Mouse (Mus musculus): ENCODE results near the gene Fam89b.
A peak's percentile ranks its signal among the peaks of the same experiment; 100 is the strongest.
"Not testable (repeated sequence)": the region's sequence is repeated elsewhere in the genome, so short reads cannot be mapped to it uniquely, and the experiment has no call there.

The Fam89b gene

DNA sequence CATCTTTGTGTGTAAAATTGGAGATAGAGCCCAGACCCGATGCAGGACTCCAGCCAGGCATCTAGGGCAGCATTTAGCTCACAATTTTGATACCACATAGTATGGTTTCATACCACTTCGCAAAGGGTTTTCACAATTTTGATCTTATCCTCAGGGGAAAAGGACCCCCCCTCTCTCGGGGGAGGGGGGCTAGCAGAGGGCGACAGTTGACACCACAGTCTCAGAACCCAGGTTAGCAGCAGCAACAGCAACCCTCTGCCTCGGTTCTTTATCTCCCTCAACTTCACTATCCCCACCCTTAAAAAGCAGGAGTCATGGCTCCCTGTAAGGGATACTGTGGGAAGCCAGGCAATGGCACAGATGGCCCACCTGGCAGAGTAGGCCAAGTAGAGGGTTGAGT lies 16.2 kb downstream of the Fam89b start:
- DNase-seq (ENCODE audit: low read depth, low spot score): no peak

DNA sequence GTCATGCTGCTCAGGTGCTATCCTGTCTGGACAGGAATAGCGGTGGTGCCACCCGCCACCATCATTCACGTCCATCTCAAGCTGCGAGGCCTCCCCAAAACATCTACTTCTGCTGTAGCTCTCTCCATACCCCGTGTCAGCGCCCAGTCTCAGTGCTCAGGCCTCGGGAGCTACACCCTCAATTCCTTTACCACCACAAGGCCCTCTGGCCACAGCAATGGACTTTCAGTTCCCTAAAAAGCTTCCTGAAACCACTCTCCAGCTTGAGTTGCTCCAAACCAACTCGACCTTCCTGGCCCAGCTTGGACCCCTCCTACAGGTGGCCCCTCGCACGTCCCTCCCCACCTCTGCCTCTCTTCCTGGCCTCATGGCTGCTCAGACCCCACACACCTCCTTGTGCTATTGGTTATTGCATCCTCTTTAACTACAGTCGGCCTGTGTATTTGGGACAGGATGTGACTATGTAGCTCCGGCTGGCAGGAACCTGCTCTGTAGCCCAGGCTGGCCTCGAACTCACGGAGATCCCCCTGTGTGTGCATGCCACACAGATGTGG lies 17.5 kb downstream of the Fam89b start:
- no peak for DNase-seq (ENCODE audit: low read depth, low spot score)

DNA sequence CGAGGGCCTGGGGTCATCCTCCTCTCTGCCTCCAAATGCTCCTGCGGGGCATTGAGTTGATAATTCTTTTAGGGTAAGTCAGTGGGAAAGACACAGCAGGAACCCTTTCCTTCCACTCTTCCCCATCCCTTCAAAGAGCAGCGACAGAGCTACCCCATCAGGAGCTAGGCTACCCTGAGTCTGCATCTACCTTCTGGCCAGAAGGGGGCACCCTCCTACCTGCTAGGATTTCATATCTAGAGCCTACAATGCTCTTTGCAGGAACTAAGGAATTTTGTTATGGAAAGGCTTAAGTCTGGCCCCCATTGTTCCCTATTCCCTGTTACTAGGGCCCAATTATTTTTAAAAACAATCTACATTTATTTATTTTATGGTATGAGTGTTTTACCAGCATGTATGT lies 18.2 kb downstream of the Fam89b start:
- no peak for DNase-seq (ENCODE audit: low read depth, low spot score)

DNA sequence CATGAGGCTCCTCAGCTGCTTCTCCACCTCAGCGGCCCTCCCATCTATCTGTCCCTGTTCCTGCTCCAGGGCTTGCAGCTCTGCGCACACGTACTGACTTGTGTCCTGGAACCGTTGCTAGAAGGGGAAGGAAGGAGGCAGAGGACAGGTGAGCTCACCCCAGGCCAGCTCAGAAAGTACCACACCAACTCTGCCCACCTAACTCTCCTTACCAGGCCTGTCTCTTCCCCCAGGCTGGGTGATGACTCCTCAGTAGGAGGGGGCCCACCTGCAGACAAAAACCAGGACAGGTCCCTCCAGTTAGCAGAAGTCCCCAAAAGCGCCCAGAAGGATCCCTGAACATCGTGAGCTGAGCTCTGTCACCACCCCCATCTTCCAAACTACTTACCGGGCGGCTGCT lies 18.9 kb downstream of the Fam89b start:
- DNase-seq (ENCODE audit: low read depth, low spot score): no peak

DNA sequence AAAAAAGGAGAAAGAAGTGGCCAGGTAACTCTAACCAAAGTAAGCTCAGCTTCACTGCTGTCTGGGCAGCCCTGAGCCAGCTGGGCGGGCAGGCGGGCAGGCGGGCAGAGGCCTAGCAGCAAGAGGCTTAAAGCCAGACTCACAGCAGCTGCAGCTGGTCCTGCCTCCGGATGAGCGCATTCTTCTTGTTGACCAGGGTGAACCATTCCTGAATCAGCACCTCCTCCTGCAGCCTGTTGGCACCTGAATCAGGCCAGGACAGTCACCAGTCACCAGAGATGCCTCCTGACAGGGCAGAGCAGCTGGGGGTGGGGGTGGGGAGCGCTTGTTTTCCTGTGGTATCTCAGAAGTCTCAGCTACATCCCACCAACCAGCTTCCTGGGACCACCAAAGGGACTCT lies 19.4 kb downstream of the Fam89b start:
- no peak for DNase-seq (ENCODE audit: low read depth, low spot score)

DNA sequence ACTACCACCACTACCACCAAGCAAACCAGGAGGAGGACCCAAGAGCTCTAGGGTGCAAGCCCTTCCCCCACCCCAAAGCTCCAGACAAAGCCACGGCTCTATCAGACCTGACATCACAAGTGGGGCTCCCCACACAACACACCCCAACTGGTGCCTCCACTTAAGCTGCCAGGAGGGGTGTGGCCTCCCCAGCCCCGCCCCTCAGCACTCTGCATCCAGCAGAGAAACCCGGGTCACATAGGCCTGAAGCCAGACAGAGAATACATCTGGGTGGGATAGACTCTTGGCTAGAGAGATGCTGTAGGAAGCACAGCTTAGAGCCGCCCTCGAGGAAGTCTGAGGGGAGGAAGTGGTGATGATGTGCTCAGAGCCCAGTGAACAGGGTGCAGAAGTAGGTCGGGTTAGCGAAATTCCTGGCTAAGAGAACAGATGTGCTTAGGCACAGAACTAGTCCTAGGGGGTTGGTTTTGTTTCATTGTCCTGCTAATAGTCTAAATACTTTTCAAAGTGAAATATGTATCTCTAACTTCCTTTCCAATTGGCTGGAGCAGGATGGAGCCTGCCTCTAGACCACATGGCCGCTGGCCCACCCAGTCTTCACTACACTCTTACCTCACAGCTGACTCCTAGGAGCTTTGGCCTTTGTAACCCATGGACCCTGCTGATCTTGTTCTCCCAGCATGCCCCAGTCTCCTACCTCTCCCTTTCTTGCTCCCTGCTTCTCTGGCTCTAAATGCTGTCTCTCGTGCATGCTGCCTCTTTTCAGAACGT lies 24.5 kb downstream of the Fam89b start:
- no peak for DNase-seq (ENCODE audit: low read depth, low spot score)

DNA sequence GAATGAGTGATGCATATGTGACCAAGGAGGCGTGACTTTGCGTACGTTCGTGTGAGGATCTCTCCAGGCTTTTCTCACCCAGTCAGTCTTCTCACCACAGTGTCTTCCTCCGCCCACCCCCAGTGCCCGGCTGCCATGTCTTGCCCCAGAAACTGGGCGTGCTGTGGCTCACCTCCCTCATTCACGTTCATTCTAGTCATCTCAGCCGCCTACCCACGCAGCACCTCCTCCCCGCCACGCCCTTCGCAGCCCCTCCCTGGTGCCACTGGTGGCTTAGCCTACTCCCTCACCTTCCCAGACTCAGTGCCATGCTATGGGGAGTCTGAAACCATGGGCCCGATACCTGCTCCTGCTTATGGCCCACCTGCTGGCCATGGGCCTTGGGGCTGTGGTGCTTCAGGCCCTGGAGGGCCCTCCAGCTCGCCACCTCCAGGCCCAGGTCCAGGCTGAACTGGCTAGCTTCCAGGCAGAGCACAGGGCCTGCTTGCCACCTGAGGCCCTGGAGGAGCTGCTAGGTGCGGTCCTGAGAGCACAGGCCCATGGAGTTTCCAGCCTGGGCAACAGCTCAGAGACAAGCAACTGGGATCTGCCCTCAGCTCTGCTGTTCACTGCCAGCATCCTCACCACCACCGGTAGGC lies 25.2 kb downstream of the Fam89b start, which contains the start of gene Kcnk7:
Gene Kcnk7, plus strand, starts transcription at position 205 of the 638 bp plus-strand sequence.
- no peak for DNase-seq (ENCODE audit: low read depth, low spot score)

DNA sequence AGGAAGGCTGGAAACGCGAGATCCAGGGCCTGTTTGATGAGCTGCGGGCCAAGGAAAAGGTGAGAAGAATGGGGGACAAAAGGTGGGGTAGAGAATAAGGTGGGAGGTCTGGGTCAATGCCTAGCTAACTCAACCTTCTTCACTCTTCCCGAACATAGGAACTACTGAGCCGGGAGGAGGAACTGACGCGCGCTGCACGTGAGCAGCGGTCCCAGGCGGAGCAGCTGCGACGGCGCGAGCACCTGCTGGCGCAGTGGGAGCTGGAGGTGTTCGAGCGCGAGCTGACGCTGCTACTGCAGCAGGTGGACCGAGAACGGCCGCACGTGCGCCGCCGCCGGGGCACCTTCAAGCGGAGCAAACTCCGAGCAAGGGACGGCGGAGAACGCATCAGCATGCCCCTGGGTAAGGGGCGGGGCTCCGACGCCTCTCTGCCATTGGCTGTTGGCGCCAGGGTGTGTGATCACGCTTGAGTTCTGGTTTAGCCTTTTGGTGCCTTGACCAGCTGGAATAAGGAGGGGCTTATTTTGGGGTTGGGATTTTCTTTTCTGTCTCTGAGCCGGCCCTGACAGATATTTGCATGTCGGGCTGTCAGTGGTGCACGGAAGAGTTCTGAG lies 33.5 kb downstream of the Fam89b start:
- peak; percentile 59 for DNase-seq (ENCODE audit: low read depth, low spot score)

DNA sequence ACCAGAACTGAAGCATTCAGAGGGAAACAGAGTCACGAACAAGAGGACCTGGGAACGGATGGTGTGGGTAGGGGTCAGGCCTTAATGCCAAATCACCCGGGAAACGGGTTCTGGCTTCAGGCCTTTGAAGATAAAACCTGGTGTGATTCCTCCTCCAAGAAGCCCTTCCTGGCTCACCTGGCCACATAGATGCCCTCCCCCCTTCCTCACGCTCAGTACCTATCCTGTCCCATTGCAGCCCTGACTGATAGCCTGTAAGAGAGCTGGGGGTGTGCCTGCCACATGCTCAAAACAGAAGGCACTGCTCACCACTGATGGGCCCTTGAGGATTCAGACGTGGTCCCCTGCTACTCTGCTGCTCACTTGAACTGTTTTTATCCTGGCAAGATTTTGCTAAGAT lies 35.7 kb downstream of the Fam89b start:
- no peak for DNase-seq (ENCODE audit: low read depth, low spot score)

DNA sequence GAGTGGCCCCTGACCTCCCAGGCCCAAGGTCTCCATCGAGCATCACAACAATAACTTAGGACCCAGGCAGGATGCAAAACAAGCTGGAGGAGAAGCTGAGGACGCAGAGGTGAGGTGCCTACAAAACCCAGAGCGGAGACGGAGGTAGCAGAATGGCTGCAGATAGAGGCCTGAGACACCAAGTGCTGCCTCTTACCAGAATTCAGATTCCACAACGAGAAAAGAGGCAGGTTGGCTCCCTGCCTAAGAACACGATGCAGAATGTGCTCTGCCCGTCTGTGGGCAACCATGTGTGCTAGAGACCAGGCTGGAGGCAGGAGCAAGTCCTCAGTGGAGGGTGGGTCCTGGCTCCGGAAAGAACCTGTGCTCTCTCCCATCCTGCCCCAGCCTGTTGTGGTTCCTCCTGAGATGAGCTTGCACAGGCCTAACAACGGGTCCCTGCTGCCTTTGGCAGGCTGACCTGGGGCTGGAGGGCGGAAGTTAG lies 36.5 kb downstream of the Fam89b start:
- DNase-seq (ENCODE audit: low read depth, low spot score): no peak

DNA sequence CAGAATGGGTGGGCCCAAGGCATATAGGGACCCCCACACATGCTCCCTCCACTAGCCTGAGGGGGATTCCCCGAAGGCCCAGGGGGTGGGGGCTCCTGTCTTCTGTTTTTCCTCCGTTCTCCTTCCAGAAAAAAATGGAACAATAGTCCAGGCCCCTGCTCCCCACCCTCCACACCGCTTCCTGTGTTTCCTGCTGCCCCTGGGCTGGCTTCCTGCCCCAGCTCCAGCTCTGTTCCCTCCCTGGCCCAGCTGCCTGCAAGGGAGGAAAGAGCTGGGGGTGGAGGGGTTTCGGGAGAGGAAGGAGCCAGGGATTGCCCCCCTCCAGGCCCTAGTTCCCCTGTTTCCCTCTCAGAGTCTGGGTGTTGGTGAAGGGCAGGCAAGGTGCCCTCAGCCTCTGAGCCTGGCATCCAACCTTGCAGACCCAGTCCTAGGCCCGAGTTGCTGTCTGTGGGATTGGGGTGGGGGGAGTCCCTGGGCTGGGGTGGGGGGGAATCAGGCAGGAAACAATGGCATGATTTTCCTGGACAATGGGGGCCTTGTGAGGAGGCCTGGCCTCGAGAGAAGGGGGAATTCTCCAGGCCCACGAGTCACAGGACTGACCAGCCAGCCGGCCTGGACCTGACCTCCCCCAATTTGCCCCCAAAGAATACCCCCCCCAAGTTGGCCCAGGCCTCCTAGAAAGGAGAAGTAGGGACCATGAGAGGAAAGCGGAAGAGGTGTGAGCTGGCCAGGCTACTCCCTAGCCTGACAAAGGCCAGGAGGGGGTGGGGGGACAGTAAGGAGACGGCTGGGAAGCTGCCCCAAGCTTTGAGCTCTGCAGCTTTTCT lies 37.2 kb downstream of the Fam89b start:
- no peak for DNase-seq (ENCODE audit: low read depth, low spot score)

DNA sequence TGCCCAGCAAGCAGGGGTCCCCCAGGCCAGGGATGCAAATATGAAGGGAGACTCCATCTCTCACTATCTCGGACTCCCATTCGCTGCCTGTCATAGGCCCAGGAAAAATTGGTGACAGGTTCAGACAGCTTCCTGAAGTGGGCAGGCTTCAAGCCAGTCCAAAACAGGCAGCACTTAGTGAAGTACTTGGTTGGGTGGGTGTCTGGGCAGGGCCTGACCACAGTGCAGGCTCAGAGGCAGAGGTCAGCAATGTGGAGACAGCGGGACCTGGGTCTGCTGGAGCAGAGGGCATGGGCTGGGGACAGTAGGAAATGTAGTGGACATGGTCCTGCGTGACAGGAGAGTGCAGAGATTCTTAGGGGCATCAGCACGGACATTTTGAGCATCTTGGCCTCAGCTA lies 37.9 kb downstream of the Fam89b start:
- no peak for DNase-seq (ENCODE audit: low read depth, low spot score)

DNA sequence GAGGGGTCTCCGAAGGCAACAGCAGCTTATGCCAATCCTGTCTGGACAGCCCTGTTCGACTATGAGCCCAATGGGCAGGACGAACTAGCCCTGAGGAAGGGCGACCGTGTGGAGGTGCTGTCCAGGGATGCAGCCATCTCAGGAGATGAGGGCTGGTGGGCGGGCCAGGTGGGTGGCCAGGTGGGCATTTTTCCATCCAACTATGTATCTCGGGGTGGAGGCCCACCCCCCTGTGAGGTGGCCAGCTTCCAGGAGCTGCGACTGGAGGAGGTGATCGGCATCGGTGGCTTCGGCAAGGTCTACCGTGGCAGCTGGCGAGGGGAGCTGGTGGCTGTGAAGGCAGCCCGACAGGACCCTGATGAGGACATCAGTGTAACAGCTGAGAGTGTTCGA lies 39.1 kb downstream of the Fam89b start:
- no peak for DNase-seq (ENCODE audit: low read depth, low spot score)

DNA sequence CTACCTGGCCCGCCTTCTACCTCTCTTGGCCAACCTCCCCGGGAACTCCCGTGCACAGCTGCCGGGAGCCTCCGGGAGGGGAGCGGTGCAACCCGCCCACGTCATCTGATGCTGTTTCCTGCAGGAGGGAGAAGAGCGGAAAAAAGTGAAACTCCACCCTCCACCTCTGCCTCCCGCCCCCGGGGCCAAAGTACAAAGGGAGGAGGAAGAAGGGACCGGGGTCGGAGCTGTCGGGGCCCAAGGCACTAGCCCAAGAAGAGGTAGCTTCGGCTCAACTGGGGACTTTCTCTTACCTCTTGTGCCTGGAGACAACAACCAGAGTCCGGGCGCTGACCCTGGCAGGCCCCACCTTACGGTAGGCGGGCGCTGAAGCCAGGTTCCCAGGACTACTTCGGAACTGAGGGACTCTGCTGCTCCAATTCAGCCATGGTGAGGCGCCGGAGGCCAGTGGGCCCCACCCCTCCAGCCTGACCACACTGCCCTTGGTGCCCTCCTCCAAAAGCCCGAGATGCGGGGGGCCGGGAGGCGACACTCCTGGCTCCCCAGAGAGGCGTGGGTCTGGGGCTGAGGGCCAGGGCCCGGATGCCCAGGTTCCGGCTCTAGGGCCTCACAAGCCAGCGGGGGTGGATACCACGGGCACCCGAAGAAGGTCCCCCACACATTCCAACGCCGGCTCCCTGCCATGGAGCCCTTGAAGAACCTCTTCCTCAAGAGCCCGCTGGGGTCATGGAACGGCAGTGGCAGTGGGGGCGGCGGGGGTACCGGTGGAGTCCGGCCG lies 39.7 kb downstream of the Fam89b start:
- DNase-seq (ENCODE audit: low read depth, low spot score): no peak

DNA sequence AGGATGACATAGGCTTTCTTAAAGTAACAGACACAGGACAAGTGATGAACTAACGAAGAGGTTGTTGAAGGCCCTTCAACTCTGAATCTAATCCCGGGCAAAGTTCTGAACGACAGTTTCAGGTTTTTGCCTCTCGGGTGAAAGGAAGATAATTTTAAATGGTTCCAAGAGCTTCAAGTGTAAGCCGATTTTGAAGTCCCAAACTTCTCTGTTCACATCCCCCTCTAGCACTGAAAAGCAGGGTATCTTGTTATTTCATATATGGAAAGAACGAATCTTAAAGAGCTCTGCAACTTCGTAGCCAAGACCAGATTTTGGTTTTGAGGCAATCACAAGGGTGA lies 40.4 kb downstream of the Fam89b start:
- DNase-seq (ENCODE audit: low read depth, low spot score): no peak

DNA sequence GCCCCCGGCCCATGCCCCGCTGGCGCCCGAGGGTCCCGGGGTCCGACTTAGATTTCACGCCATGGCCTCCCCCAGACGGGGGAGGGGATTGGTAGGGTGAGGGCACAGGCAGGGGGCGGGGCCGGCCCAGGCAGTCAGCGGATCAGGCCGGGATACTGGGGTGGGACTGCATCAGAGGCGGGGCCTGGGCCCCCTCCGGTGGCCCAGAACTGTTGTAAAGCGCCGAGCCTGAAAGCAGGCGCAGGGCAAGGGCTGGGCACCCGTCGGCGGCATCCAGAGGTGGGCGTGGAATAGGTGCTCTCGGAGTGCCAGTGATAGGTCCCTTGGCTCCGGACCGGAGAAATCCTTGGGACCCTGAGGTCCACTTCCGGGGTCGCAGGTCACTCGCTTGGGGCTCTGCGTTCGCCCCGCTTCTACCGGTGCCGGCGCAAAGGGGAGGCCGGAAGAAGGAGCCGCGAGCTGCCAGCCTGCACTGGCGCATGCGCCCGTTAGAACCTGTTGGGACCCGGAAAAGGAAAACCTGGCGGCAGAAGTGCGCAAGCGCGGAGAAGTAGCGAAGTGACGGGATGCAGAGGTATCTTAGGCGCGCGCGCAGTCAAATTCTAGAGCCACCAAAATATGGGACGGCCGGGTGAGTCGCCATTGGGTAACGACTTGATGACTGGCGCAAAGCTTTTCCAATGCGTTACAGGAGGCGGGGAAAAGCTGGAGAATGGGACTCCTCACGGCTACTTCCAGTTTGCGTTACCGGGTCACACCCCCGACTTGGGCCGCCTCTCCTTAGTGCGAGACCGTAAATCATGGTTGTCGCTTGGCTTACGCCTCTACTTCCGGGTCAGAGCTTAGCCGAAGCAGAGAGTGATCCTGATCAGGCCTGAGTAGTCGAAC lies 41.0 kb downstream of the Fam89b start, which contains the start of the genes Map3k11 and Pcnx3:
Gene Map3k11, plus strand, starts transcription at position 543 of the 888 bp plus-strand sequence.
Gene Pcnx3, minus strand, starts transcription at position 709 of the 888 bp plus-strand sequence.
- DNase-seq (ENCODE audit: low read depth, low spot score): peak; percentile 93

DNA sequence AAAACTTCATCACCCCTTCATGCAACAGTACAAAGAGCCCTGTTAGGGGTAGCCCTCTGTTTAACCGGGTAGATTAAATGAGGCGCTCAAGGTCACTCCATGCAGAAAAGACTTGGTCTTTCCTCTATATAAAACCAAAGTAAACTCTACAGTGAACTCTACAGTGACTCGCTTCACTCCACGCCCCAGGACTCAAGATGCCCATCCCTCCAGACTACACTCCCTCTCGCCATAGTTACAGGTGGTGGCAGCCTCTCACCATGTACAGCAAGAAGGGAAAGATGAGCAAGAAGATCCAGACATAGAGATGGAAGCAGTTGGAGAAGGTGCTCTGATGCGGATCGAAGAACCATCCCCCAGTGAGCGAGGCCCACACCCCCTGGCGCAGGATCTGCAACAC lies 41.7 kb downstream of the Fam89b start:
- DNase-seq (ENCODE audit: low read depth, low spot score): no peak

DNA sequence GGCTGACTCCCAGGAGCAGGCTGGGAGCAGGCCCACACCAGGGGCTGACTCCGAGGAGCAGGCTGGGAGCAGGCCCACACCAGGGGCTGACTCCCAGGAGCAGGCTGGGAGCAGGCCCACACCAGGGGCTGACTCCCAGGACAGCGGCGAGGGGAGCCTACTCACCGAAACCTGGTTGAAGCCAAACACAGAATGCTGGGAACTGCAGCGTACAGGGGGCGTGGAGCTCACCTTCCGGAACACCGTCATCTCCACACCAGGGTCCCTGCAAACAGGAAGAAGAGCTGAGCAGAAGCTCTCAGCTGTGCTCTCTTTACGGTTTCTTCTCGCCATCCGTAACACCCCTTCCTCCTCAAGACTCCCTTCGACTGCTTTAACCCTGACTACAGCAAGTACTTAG lies 42.5 kb downstream of the Fam89b start:
- DNase-seq (ENCODE audit: low read depth, low spot score): not testable (repeated sequence)

DNA sequence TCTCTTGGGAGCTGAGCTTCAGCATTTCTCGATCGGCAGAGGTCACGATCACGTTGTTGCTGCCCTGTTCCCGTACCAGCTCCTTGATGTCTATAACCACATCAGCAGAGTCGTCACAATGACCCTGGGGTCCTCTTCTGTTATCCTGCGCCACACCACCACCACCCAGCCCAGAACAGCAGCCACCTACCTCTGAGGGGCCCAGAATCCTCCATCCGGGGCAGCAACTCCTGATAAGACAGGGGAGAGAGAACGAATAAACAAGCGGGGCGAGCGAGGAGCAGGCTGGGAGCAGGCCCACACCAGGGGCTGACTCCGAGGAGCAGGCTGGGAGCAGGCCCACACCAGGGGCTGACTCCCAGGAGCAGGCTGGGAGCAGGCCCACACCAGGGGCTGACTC lies 43.0 kb downstream of the Fam89b start:
- no peak for DNase-seq (ENCODE audit: low read depth, low spot score)

DNA sequence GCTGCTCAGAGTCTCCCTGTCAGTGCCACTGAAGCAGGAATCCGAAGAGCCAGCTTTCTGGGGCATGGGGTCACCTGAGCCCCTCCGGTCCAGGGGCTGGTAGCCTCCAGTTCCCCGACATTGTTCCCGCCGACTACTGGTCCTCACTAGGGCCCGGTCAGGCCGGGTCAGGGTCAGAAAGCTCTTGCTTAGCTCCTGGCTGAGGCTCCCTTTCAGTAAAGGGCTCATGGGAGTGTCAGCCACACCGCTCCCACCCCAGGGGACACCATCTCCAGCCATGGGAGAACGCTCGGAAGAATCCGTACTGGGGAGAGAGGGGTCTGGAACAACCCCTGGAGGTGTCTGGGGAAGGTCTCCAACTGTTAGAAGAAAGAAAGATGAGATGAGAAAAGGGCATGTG lies 43.6 kb downstream of the Fam89b start:
- no peak for DNase-seq (ENCODE audit: low read depth, low spot score)
